Comparison of ENCODE assay signal across 18 mouse cellular contexts in genomic region chr16:34043048-34043795, GRCm38 (mm10).
DNase-seq lines count a peak whose midpoint lies in the region; ATAC-seq and TF ChIP-seq lines count a peak whose summit lies in the region.
"Had no signal": no experiment of that assay in that cellular context is flagged by ENCODE, and none has a peak within 500 bp of the region (broad histone marks: within the 10 kb centered on the region; RNA-seq: fewer than 3 reads in every experiment).

No protein-coding gene starts in this region.

- intact Hi-C loops in heart, postnatal 36 days (cut with DNase I), result no loop called here

- TF ChIP-seq CTCF in layer of hippocampus, adult 2 months (conservative IDR thresholded peaks at IDR 0.05), result no peak

- no peak overlapping the region for H3K4me3 ChIP-seq in layer of hippocampus, adult 2 months
- H3K4me3 ChIP-seq: forebrain, embryonic 13.5 days; heart, embryonic 13.5 days; intestine, embryonic 15.5 days; liver, embryonic 13.5 days had no signal

- H3K36me3 ChIP-seq in splenic B cell, adult 2 months (ENCODE audit: control insufficient read depth, insufficient read depth, low read length, poor library complexity, severe bottlenecking), result no peaks in the 10 kb centered on the region
- H3K36me3 ChIP-seq: liver, embryonic 13.5 days had no signal

- H3K27me3 ChIP-seq in splenic B cell, adult 2 months (ENCODE audit: control insufficient read depth, insufficient read depth, low read length, poor library complexity, severe bottlenecking), result no peaks in the 10 kb centered on the region; the same call in 1 of the 2 replicates
- H3K27me3 ChIP-seq: forebrain, embryonic 13.5 days; heart, embryonic 13.5 days; intestine, embryonic 15.5 days; liver, embryonic 13.5 days had no signal

- H3K27ac ChIP-seq in layer of hippocampus, adult 2 months, result peak overlapping the region; percentile 67
- H3K27ac ChIP-seq: forebrain, embryonic 13.5 days; heart, embryonic 13.5 days; intestine, embryonic 15.5 days; liver, embryonic 13.5 days; stomach, postnatal 0 days had no signal

- peak; percentile 51 for DNase-seq in heart, adult 11 months
- DNase-seq in heart, postnatal 36 days, result no peak
- DNase-seq in layer of hippocampus, adult 2 months (ENCODE audit: low spot score in 2 of 2), result peak; percentile 79 to 87
- DNase-seq in left cerebral cortex, adult 9 months (ENCODE audit: low spot score in 2 of 2), result peak; percentile 40 to 90
- peak; percentile 39 for DNase-seq in splenic B cell, adult 2 months (ENCODE audit: low read depth, low spot score)
- no peak for DNase-seq in cerebellum, postnatal 25 days
- DNase-seq: cerebellum, adult 18-20 months; gastrocnemius, postnatal 36 days; kidney, postnatal 10 days; liver, embryonic 13.5 days; thymus, postnatal 4 days had no signal

- ATAC-seq in erythroid progenitor cell, adult 5-6 weeks (replicated peaks; ENCODE audit: low FRiP score, poor library complexity, severe bottlenecking), result no peak
- ATAC-seq in cerebellum, adult (ENCODE audit: insufficient number of reproducible peaks, low FRiP score, low TSS enrichment), result no peak
- ATAC-seq: forebrain, embryonic 13.5 days; intestine, embryonic 15.5 days; midbrain, embryonic 16.5 days had no signal

Comparison
In these comparisons a context has a peak if more than half of its experiments do, and no peak if none do; other contexts are left out.
1. DNase-seq: peak in heart, adult 11 months (single experiment), layer of hippocampus, adult 2 months (2 of 2), left cerebral cortex, adult 9 months (2 of 2) and splenic B cell, adult 2 months (single experiment); none in heart, postnatal 36 days (0 of 2) and cerebellum, postnatal 25 days (0 of 2).